Mouse (Mus musculus): ENCODE results near the gene Slf2.

Gene Slf2

DNA sequence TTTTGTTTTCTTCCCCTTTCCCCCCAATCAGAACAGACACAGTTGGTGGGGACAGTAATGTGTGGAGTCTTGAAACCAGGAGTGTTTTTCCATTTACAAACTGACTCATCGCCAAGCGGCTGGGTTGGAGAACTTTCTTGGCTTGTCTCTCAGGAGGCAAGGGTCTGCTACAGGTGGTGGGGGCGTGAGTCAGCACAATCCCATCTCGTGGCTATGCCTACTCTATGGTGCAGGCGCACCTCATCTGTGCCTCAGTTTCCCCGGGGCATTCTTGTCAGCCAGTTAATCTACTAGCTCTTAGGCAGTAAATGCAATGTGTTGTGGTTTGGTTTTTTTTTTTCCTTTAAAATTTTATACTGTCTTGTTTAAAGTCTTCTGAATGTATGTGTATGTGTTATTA lies 52.4 kb downstream of the Slf2 start:
- no peak for DNase-seq (ENCODE audit: low read depth, low spot score)

DNA sequence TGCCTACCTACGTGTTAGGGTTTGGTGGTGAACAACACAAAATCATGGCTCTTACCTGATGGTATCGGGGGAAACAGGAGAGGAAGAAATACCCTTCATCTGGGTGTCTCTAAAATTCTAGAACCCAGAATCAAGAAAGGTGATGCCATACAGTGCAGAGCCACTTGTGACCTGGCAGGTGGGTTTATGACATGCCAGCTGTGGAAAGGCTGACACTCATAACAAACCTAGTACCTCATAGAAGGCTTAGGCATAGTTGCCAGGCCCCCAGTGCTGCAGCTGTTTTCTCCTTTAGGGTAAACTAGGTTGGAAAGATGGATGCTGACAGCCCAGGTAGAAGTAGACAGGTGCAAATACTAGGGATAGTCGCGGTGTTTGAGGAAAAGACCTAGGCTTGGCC lies 53.5 kb downstream of the Slf2 start:
- DNase-seq (ENCODE audit: low read depth, low spot score): no peak

DNA sequence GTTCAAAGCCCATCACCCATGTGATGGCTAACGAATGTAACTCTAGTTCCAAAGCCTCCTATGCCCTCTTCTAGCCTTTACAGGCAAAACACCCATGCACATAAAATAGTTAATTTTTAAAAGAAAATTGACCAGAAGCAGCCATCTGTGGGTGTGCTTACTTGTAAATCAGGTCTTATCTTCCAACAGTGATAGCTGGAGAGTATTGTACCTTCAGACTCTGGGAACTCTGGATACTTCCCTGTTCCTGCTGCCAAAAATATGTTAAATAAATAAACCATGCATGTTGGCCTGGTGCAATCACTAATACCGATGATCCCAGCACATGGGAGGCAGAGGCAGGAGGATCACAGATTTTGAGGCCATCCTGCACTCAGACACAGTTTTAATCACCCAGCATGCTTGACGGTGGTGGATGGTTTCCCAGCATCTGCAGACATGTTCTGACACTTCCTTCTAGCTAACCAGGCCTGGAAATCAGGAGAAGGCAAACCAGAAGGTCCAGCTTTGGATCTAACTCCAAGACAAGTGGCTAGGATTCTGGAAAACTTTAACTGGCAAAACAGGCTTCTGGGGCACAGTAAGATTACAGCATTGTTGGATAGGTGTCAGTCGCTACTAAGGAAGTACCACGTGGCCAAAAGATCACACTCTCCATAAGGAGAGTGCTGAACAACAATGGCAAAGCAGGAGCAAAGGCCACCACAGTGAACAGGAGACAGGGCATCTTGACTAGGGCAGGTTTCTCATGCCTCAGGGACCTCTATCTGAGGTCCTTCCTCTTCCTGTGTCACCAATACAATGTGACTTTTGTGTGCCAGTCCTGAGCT lies 54.4 kb downstream of the Slf2 start:
- DNase-seq (ENCODE audit: low read depth, low spot score): no peak

DNA sequence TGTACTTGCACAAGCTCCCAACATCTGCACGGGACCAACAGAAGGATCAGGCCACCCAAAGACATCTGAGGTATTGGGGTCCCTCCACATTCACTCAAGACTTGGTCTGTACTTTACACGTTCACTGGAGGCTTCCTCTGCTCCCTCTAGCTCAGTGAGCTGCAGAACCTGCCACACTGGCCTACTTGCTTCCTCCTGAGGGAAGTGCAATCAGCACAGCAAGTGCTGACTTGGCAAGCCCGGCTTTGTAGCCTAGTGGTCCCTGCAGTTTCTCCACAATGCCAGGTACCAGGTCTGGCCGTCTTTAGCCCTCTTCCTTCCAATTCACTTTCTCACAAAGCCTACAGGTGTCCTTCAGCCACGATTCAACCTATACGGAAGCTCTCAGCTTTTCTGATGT lies 56.1 kb downstream of the Slf2 start:
- DNase-seq (ENCODE audit: low read depth, low spot score): no peak

DNA sequence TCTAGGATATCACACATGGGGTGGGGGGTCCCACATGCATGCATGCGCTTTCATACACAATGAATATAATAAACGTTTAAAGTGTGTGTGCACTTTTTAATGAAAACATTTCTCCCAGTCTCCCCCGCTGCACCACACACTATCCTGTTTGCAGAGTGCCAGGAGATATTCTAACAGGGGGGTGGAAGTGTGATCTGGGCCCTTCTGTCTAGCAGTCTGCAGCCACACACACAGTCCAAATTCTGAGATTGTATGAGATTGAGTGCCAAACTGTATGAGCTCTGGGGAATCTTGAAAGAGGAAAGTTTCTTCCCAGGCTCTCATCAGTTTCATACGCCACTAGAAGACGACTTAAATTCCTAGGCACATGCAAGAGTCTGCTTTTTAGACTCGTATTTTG lies 56.9 kb downstream of the Slf2 start:
- DNase-seq (ENCODE audit: low read depth, low spot score): peak; percentile 85

DNA sequence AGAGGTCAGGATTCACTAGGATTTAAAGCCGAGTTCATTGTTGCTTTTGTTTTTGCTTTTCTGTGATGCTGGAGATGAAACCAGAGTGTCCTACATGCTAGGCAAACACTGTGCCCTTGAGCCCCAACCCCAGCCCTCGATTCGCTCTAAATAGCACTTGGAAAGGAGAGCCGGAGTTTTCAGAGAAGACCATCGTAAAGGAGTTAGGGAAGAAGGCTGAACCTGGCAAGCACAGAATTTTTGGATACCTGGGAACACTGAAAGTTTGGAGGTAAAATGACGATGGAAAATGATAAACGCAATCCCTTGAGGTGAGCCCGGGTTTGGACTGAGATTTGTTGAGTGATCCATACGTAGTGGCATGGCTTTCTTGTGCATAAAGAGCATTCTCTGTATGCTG lies 57.4 kb downstream of the Slf2 start:
- no peak for DNase-seq (ENCODE audit: low read depth, low spot score)

DNA sequence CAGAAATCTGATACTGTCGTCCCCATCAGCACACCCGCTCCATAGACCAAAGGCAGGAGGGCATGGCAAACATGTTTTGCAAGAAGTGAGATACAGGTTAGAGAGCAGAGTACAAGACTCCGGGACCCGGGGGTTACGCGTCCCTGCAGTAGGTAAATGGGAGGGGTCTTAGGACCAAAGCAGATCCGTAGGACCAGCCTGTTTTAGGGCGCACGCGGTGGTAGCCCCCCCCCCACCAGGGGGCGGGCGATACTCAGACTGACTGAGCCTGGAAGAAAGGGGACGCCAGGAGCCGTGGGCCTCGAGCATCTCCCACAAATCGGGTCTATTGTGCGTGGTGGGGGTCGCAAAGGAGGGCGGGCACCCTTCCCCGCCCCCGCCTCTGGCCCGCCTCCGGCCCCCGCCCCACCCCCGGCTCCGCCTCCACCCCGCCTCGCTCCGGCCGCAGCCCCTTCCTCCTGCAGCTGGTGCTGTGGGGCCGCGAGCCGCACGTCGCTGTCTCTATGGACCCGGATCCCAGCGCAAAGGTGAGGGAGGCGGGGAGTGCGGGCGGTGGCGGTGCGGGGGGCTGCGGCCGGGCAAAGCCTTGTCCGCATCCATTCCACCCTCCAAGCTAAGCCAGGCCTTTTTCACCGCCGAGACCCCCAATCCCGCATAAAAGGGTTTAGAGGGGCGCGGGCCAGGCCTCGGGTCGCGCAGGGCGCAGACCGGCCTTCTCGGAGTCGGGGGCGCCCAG lies 58.0 kb downstream of the Slf2 start, which contains the start of gene Sema4g:
Sema4g (plus strand) TSS at position 271 of the 736 bp plus-strand sequence.
- DNase-seq (ENCODE audit: low read depth, low spot score): no peak

DNA sequence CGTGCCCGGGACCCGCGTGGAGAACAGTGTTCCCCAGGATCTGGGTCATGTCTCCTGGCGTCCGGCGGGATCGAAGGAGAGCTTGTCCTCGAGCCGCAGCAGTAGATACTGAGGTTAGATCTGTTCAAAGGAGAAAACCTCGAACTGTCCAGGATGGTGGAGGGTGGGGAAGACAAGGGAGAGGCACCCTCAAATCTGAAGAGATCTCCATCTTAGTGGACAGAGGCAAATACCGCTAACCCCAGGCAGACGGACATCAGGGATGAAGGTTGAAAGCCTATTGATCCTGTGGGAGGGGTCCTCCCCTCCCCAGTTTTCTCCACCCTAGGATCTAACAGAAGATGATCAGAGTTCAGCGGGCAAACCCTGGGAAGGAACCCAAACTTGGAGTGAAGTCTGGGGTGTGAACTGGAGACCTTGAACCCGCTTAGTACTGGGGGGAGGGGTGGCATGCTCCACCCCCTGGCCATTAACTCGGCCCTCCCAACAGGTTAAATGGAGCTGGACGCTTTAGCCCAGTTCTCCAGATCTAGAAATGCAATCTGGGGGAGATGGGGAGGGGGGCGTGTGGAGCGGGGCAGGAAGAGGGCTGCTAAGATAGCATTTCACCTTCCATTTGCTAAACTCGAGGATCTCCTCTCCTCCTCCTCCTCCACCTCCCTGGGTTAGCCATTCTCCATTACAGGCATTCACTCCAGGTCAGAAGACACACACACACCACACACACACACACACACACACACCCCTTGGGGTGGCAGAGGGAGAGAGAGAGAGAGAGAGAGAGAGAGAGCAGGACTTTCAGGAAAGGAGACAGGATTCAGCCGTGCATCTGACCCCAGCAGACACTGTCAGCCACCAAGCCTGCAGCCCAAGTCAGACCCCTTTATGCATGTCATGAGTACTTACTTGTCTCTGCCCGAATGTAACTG lies 58.9 kb downstream of the Slf2 start:
- no peak for DNase-seq (ENCODE audit: low read depth, low spot score)

DNA sequence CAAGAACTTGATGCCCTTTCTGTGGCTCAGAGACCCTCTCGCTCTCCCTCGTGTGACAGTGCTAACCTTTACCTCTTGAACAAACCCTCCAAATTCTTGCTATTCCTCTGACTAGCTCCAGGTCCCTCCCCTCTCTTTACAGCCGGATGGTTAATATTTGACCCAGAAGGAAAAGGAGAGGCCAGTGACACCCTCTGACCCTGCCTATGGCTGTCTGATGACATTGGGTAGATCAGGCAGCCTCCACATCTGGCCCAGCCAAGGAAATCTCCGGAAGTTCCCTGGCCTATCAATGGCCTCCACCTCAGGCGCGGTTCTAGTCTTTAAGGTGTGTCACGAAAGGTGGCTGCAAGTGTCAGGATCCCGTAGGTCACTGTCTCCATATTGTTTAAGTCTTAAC lies 60.1 kb downstream of the Slf2 start:
- DNase-seq (ENCODE audit: low read depth, low spot score): no peak

DNA sequence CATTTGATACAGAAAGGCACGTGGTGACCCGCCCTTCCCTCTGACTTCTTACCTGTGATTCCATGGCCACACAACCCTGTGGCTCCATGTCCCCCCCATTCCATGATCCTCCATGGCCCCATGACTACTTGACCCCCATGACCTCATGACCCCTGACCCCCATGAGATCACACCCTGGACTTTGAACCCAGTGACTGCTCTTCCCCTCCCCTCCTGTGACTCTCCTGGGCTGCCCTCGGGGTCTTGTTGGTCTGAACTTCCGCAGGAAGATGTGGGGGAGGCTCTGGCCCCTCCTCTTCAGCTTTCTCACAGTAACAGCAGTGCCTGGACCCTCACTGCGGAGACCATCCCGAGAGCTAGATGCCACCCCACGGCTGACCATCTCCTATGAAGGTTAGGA lies 61.3 kb downstream of the Slf2 start:
- no peak for DNase-seq (ENCODE audit: low read depth, low spot score)

DNA sequence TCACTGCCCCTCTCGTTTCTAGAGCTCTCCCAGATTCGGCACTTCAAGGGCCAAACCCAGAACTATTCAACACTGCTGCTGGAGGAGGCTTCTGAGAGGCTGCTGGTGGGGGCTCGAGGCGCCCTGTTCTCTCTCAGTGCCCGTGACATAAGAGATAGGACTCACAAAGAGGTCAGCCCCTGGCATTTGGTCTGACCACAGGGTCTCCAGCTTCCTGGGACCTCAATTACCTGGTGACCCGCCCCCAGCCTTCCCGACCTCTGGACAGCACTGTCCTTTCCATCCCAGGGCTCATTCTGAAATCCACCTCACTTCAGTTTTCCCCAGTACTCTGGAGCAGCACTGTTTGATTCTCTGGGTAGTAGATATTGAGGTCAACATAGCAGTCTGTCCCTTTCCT lies 61.8 kb downstream of the Slf2 start:
- no peak for DNase-seq (ENCODE audit: low read depth, low spot score)

DNA sequence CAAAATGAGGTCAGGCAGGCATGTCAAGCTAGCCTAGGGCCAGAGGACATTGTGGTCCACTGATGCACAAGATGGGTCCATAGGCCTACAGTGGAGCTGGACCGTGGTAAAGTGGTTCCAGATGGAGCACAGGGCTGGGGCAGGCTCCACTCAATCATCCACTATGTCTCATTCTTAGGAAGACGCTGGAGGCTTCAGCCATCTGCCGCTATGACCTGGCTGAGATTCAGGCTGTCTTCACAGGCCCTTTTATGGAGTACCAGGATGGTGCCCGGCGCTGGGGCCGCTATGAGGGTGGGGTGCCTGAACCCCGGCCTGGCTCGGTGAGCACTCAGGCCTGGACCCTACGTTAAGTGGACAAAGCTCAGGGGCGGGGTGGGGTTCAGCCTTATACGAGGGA lies 66.8 kb downstream of the Slf2 start:
- no peak for DNase-seq (ENCODE audit: low read depth, low spot score)

DNA sequence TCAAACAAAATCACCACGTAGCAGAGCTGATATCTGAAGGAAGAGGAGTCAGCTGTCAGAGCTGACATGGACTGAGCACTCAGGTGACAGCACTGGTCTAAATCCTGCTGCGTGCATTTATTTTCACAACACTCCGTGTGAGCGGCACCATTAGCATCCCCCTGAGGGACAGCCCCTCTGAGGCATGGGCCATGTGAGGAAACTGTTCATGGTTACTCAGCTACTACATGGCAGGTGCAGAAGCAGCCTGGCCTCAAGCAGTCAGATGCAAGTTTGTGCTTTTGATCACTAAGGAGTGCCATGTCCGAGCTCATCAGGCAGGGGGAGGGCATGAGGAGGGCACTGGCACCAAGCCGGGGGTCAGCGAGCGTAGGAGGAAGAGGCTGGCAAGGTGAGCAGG lies 68.7 kb downstream of the Slf2 start:
- no peak for DNase-seq (ENCODE audit: low read depth, low spot score)

DNA sequence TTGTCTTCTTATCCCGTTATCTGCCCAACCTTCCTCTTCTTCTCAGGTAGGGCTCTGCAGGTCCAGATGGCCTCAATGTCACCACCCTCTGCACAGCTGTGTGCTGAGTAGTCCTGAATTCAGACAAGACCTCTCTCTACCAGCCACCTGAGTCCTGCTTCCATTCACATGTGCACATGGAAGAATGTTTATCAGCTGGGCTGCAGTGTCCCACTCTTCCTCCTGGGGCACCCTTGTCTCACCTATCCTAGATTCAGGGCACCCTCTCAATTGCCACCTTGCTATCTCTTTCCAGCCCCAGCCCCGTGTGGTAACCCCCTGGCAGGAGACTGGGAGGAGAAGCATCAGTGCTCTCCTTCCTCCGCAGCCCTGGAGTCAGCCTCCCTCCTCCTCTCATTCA lies 71.3 kb downstream of the Slf2 start:
- no peak for DNase-seq (ENCODE audit: low read depth, low spot score)

DNA sequence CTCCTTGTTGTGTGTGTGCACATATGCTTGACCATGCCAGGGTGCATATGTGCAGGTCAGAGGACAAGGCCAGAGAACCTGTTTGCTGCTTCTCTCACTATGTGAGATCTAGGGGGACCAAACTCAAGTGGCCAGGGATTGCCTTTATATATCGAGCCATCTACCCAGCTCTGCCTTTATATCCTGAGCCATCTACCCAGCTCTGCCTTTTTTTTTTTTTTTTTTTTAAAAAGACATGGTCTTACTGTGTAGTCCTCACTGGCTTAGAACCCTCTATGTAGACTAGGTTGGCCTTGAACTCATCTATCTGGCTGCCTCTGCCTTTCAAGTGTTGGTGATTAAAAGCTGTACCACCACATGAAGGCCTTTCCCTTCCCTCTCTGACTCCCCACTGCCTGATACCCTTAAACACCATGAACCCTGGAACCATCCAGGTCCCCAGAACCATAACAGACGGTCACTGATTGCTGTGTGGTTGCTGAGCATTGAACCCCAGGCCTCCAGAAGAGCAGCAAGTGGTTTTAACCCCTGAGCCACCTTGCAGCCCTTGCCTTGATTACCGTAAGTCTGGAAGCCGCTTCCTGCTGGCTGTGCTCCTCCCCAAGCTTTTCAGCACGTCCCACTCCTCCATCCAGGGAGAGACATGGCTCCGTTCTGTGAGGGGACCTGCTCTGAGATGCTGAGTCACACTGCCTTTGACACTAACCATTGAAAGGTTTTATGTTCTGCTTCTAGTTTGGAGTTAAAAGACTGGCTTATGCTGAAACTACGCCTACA lies 73.0 kb downstream of the Slf2 start:
- no peak for DNase-seq (ENCODE audit: low read depth, low spot score)

DNA sequence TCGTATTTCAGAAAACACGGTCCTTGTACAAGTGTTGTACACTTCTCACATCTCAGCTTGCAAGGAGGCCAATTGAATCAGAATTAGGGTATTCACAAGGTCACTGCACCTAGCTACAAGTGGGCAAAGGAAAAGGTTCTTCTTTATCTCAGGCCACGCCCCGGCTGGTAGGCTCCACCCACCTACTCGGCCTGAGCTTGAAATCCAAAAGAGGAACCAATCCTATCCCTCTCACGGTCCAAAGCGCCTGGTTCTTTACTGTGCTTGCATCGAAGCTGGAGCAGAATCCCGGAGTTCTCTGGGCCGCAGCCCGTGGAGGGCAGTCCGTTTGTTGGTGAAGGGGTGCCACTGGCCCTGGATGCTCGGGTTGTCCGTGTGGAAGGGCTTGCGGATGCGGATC lies 74.5 kb downstream of the Slf2 start, which contains the start of gene Twnk:
Twnk (plus strand) TSS at position 220 of the 400 bp plus-strand sequence.
- DNase-seq (ENCODE audit: low read depth, low spot score): no peak

DNA sequence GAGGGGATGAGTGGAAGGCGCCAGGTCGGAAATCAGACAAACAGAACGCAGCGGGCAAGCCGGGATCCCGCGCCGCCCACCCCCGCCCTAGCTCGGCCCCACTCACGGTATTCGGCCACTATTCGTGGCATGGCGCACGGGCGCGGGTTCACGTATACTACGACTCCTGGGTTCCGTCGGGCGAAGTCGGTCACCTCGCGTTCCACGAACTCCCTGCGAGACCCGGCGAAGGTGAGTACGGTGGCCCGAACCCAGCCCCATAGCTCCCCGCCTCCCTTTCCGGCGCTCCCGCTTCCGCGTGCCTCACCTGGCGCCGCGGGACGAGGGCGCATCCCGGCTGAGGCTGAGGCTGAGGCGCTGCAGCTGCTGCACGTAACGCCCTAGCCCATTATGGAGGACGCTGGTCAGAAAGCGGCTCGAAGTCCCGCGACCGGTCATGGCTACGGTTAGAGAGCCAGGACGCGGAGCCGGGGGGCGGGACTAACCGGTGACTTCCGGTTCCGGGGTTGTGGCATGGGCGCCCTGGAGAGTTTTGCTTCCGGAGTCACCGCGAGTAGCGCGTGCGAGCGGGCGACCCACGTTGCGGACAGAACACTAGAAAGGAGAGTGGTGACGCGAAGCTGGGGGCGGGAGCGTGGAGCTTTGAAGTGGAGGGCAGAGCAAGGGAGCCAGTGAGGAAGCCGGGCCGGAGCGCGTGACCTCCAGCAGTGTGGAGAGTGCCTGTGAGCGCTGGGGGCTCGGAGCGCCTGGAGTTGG lies 75.2 kb downstream of the Slf2 start, which contains the start of gene Mrpl43:
Mrpl43 (minus strand) TSS at position 486 of the 756 bp plus-strand sequence.
- peak; percentile 90 for DNase-seq (ENCODE audit: low read depth, low spot score)

DNA sequence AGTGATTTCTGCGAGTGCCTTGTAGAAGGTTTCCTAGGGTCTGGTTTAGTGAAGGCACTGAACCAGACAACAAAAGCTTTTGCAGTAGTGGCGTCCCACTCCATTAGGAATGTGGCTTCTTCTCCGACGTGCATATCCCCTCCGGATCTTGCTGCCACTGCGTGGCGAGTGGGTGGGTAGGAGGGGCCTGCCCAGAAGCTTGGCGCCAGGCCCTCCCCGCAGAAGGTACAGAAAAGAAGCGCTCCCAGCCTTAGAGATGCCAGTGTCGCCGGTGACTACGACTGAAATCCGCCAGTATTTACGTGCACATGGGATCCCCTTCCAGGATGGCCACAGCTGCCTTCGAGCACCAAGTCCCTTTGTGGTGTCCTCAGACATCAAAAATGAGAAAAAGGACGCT lies 76.1 kb downstream of the Slf2 start:
- no peak for DNase-seq (ENCODE audit: low read depth, low spot score)

DNA sequence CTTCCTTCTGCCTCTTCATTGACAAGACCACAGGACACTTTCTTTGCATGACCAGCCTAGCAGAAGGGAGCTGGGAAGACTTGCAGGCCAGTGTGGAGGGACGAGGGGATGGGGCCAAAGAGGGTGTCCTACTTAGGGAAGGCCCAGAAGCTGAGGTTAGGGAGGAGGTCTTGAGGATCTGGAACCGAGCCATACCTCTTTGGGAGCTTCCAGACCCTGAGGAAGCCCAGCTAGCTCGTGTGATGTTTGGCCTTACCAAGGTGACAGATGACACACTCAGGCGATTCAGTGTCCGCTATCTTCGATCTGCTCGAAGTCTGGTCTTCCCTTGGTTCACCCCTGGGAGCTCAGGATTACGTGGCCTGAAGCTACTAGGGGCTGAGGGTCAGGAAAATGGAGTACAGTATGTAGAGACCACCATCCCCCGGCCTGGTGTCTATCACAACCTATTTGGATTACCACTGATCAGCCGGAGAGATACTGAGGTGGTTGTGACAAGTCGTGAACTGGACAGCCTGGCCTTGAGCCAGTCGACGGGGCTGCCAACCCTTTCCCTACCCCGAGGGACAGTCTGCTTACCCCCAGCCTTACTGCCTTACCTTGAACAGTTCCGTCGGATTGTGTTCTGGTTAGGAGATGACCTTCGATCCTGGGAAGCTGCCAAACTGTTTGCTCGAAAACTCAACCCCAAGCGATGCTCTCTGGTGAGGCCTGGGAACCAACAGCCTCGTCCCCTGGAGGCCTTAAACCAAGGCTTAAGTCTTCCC lies 76.7 kb downstream of the Slf2 start:
- DNase-seq (ENCODE audit: low read depth, low spot score): no peak

DNA sequence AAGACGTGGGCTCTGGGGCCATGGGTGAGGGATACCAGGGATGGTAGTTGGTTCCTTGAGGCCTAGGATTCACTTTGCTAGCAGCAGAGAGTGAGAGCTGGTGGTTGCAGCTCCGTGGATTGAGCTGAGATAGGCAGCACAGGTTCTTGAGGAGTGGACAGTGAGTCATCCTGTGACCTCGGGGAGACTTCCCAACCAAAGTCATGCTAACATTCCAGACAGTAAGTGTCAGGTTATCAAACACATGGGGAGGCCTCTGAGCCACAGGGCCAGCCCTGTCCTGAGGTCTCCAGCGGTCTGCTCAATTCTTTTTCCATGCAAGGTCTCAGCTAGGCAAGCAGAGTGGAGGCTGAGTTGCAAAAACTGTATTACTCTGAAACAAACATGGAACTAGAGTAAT lies 79.7 kb downstream of the Slf2 start:
- DNase-seq (ENCODE audit: low read depth, low spot score): no peak
